Mouse (Mus musculus): ENCODE measurements at regions not wholly inside any gene's neighbourhood (a gene's known extent, or its start where the extent isn't known, plus 50 kb on each side); places are given as distances from the start of the nearest gene placed in this dataset.

DNA sequence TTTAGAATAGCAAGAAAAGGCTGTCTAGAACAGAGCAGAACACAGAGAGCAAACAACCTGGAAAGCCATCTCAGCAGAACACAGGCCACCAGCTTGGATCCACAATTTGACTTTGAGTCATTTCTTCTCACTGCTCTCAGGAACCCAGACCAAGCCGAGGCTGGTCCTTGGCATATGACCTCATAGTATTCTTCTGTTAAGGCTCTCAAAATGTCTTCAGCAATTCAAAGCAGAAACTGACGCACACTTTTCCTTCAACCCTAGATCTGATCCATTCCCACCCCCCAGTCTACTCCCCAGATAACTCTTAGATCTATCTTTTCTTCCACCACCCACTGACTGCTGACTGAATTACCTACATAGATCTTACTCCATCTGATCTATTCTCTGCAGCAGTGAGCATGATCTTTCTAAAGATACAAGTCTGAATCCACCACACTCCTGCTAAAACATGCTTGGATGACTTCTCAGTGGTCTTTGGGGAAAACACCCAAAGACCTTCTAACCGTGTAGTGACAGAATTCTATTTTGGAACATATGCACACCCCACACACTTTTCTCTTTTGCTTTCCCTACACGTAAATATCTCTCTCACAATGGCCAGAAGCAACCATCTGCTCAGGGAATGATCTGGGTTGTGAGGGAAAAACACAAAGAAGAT is 88.6 kb downstream of the Tbx19 start:
- H3K4me3 ChIP-seq (ENCODE audit: control insufficient read depth in 1 of 2, insufficient read depth in 1 of 2, low read depth in 2 of 2, low read length in 2 of 2) = no peak overlapping the region
- DNase-seq (ENCODE audit: low read depth, low spot score) = no peak
- H3K9ac ChIP-seq (ENCODE audit: control insufficient read depth, low read depth, low read length, poor library complexity, severe bottlenecking) = no peak overlapping the region
- no peak overlapping the region for H3K27ac ChIP-seq (ENCODE audit: control insufficient read depth, low read depth, low read length)
- no peaks in the 10 kb centered on the region for H3K9me3 ChIP-seq (replicated peaks; ENCODE audit: insufficient read depth, low read length)
- H3K4me1 ChIP-seq (ENCODE audit: control insufficient read depth in 1 of 2, insufficient read depth in 2 of 2, low read length in 2 of 2) = no peaks in the 10 kb centered on the region
- H3K79me2 ChIP-seq (ENCODE audit: control insufficient read depth, insufficient read depth, low read length, poor library complexity) = no peaks in the 10 kb centered on the region
- no peaks in the 10 kb centered on the region for H3K36me3 ChIP-seq (ENCODE audit: control insufficient read depth in 1 of 2, insufficient read depth in 2 of 2, low read length in 2 of 2)
- no peaks in the 10 kb centered on the region for H3K27me3 ChIP-seq (ENCODE audit: control insufficient read depth in 1 of 2, insufficient read depth in 2 of 2, low read length in 2 of 2)
- TF ChIP-seq NRF1 (IDR thresholded peaks at IDR 0.05; ENCODE audit: insufficient read depth, low read depth, low read length, poor library complexity, severe bottlenecking) = no peak
- TF ChIP-seq POLR2AphosphoS2 (IDR thresholded peaks at IDR 0.05; ENCODE audit: low read length) = no peak
- no peak for TF ChIP-seq CTCF (IDR thresholded peaks at IDR 0.05 in 2 of 3, conservative IDR thresholded peaks at IDR 0.05 in 1 of 3; ENCODE audit: control insufficient read depth in 1 of 3, insufficient read depth in 1 of 3, low read depth in 2 of 3, low read length in 3 of 3, poor library complexity in 1 of 3, severe bottlenecking in 1 of 3)
- no peak for TF ChIP-seq GABPA (IDR thresholded peaks at IDR 0.05; ENCODE audit: low read depth, low read length)
- TF ChIP-seq RCOR1 (IDR thresholded peaks at IDR 0.05; ENCODE audit: low read depth, low read length) = no peak
- TF ChIP-seq POLR2AphosphoS5 (IDR thresholded peaks at IDR 0.05; ENCODE audit: borderline replicate concordance, low read depth, low read length) = no peak

- H3K4me1 ChIP-seq (ENCODE audit: control insufficient read depth in 1 of 2, insufficient read depth in 2 of 2, low read length in 2 of 2) = no peaks in the 10 kb centered on the region
- H3K9me3 ChIP-seq (replicated peaks; ENCODE audit: insufficient read depth, low read length) = no peaks in the 10 kb centered on the region
- no peaks in the 10 kb centered on the region for H3K79me2 ChIP-seq (ENCODE audit: control insufficient read depth, insufficient read depth, low read length, poor library complexity)
- no peaks in the 10 kb centered on the region for H3K36me3 ChIP-seq (ENCODE audit: control insufficient read depth in 1 of 2, insufficient read depth in 2 of 2, low read length in 2 of 2)
- H3K9ac ChIP-seq (ENCODE audit: control insufficient read depth, low read depth, low read length, poor library complexity, severe bottlenecking) = no peak overlapping the region
- H3K27ac ChIP-seq (ENCODE audit: control insufficient read depth, low read depth, low read length) = no peak overlapping the region
- no peaks in the 10 kb centered on the region for H3K27me3 ChIP-seq (ENCODE audit: control insufficient read depth in 1 of 2, insufficient read depth in 2 of 2, low read length in 2 of 2)
- no peak for TF ChIP-seq MYC (IDR thresholded peaks at IDR 0.05; ENCODE audit: low read depth, low read length)
- no peak for TF ChIP-seq TBP (IDR thresholded peaks at IDR 0.05; ENCODE audit: low read depth, low read length)
- TF ChIP-seq SMC3 (IDR thresholded peaks at IDR 0.05; ENCODE audit: low read depth, low read length) = no peak
- no peak for TF ChIP-seq ZNF384 (IDR thresholded peaks at IDR 0.05; ENCODE audit: low read depth, low read length)
- TF ChIP-seq MAX (IDR thresholded peaks at IDR 0.05; ENCODE audit: low read length) = no peak
- no peak for TF ChIP-seq TCF12 (IDR thresholded peaks at IDR 0.05; ENCODE audit: low read depth, low read length)
- no peak for TF ChIP-seq ZC3H11A (IDR thresholded peaks at IDR 0.05; ENCODE audit: low read depth, low read length)
- TF ChIP-seq MAFK (IDR thresholded peaks at IDR 0.05; ENCODE audit: borderline replicate concordance, low read depth, low read length) = no peak
- no peak for TF ChIP-seq KAT2A (conservative IDR thresholded peaks at IDR 0.05; ENCODE audit: low read depth, low read length)
- no peak for TF ChIP-seq POLR2A (IDR thresholded peaks at IDR 0.05; ENCODE audit: control insufficient read depth in 1 of 2, insufficient read depth in 1 of 2, low read depth in 1 of 2, low read length in 2 of 2, poor library complexity in 1 of 2)
- no peak overlapping the region for H3K4me3 ChIP-seq (ENCODE audit: control insufficient read depth in 1 of 2, insufficient read depth in 1 of 2, low read depth in 2 of 2, low read length in 2 of 2)
- no peak for DNase-seq (ENCODE audit: low read depth, low spot score)
These were observed 95.6 kb downstream of the Tbx19 start for GRCm38 (mm10) chr1:165064981-165065380.

Data from MEL (cell line).